Mouse (Mus musculus) gastrocnemius, postnatal 25 days (tissue): ENCODE data around the gene Gm2663. TPM values are rescaled to one million over a fixed set of nuclear protein-coding genes. Genes with fewer than 3 reads are reported as not detected.
"Not testable (repeated sequence)": the region's sequence is repeated elsewhere in the genome, so short reads cannot be mapped to it uniquely, and the experiment has no call there.

Experiments
- DNase-seq: peaks from one replicate; pipeline ENCODE4 v3.0.0; 2022
- long read RNA-seq, 2 experiments: library from polyadenylated mRNA; stranded (forward); transcript quantifications; one replicate each; pipeline ENCODE4 v2.0.0; 2021
- total RNA-seq, 2 experiments: library from RNA; stranded (reverse); gene quantifications; 1 replicate in 1 of 2; 2 replicates in 1 of 2; pipeline ENCODE4 v1.2.3; 2021

Gene Gm2663
- not detected for total RNA-seq
- long read RNA-seq, experiment 1: 0 reads
- long read RNA-seq, experiment 2: 0 reads

GRCm38 (mm10) chr6:40999379-40999778, at the start of gene Gm2663:
TSS of gene Gm2663 (minus strand) at chr6:40999479.
- DNase-seq: not testable (repeated sequence)

- DNase-seq: no peak
Observed at GRCm38 (mm10) chr6:41048602-41049001, 49.3 kb upstream of the Gm2663 start.

- DNase-seq: no peak
Observed at GRCm38 (mm10) chr6:41047961-41048360, 48.7 kb upstream of the Gm2663 start.

GRCm38 (mm10) chr6:41047202-41047601, 47.9 kb upstream of the Gm2663 start:
- DNase-seq: no peak

- DNase-seq: no peak
Observed at GRCm38 (mm10) chr6:41046553-41046952, 47.3 kb upstream of the Gm2663 start.

GRCm38 (mm10) chr6:41044753-41045152, 45.5 kb upstream of the Gm2663 start:
- DNase-seq: no peak

GRCm38 (mm10) chr6:41044314-41044713, 45.0 kb upstream of the Gm2663 start:
- no peak for DNase-seq

GRCm38 (mm10) chr6:41035409-41035808, 36.1 kb upstream of the Gm2663 start, which contains the start of gene 2210010C04Rik:
TSS of gene 2210010C04Rik (minus strand) at chr6:41035509.
- no peak for DNase-seq

- no peak for DNase-seq
Observed at GRCm38 (mm10) chr6:41032802-41033201, 33.5 kb upstream of the Gm2663 start.

- DNase-seq: no peak
Observed at GRCm38 (mm10) chr6:41032231-41032630, 33.0 kb upstream of the Gm2663 start.

- no peak for DNase-seq
Observed at GRCm38 (mm10) chr6:41030821-41031220, 31.5 kb upstream of the Gm2663 start.

GRCm38 (mm10) chr6:41027053-41027452, 27.8 kb upstream of the Gm2663 start:
- DNase-seq: no peak

GRCm38 (mm10) chr6:41025873-41026650, 26.8 kb upstream of the Gm2663 start:
- DNase-seq: no peak

- no peak for DNase-seq
Observed at GRCm38 (mm10) chr6:41019140-41019539, 19.9 kb upstream of the Gm2663 start.

- no peak for DNase-seq
Observed at GRCm38 (mm10) chr6:41018629-41019028, 19.4 kb upstream of the Gm2663 start.

GRCm38 (mm10) chr6:41015065-41015464, 15.8 kb upstream of the Gm2663 start:
- DNase-seq: no peak

GRCm38 (mm10) chr6:40964454-40964853, 34.8 kb downstream of the Gm2663 start, which contains the start of gene 1810009J06Rik:
TSS of gene 1810009J06Rik (plus strand) at chr6:40964754.
- not testable (repeated sequence) for DNase-seq

GRCm38 (mm10) chr6:40953716-40954115, 45.6 kb downstream of the Gm2663 start:
- DNase-seq: no peak

GRCm38 (mm10) chr6:40951770-40952169, 47.5 kb downstream of the Gm2663 start, which contains the start of gene Gm4744:
TSS of gene Gm4744 (minus strand) at chr6:40951870.
- no peak for DNase-seq
